Mouse (Mus musculus) frontal cortex, postnatal 25 days (tissue): ENCODE data around the gene Zfc3h1.

Experiments used
- DNase-seq, 2 experiments: peaks; one replicate each; pipeline ENCODE4 v3.0.0; 2022; ENCODE audit warnings: low spot score in 2 of 2

Gene Zfc3h1

GRCm38 (mm10) chr10:115478441-115479141 is 93.8 kb downstream of the Zfc3h1 start:
- no peak for DNase-seq
